Mouse (Mus musculus): ENCODE measurements at regions not wholly inside any gene's neighbourhood (a gene's known extent, or its start where the extent isn't known, plus 50 kb on each side); places are given as distances from the start of the nearest gene placed in this dataset.

DNA sequence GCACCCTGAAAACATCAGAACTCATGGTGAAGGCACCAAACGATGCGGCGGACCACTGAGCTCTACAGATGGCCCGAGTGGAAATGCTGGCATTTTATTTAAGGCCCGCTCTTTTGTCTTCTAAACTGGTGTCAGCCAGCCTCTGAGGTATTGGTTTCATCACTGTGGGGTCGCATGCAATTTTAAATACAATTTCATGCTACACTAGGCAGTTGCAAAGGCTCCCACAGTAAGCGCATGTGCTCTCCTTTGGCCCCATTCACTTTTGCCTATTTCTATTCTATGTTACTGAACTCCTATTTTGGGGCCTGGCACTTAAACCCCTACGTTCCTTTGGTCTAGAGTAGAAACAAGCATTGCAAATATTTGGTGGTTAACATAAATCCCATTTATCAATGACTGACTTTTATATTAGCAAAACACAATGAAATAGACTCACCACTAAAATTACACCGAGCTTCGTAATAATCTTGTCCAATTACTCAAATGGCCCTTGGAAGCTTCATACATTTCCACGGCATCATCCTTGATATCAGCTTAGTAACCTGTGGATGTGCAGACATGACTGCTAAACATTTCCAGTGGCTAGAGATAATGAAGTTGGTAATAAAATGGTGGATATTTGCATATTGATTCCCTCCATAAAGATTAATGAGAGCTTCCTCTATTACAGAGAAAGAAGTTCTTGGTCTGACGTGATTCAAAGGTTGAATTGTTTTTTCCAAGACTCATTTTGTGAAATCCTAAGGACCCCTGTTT, 81.1 kb upstream of the Plxnc1 start:
- no peaks in the 10 kb centered on the region for H3K27me3 ChIP-seq (ENCODE audit: control insufficient read depth, insufficient read depth, low read length)
- H3K27ac ChIP-seq (replicated peaks; ENCODE audit: insufficient read depth, low read depth, low read length): no peak overlapping the region
- no peak for DNase-seq (ENCODE audit: extremely low read depth, low read depth, low spot score)
- no peak overlapping the region for H3K4me3 ChIP-seq (ENCODE audit: insufficient read depth, low read depth, low read length)
- H3K4me1 ChIP-seq (ENCODE audit: control insufficient read depth, insufficient read depth, low read length): no peaks in the 10 kb centered on the region
- no peak for TF ChIP-seq POLR2A (IDR thresholded peaks at IDR 0.05; ENCODE audit: extremely low read depth, insufficient read depth, low read length)
- H3K9ac ChIP-seq (ENCODE audit: low read depth, low read length): no peak overlapping the region
- no peaks in the 10 kb centered on the region for H3K79me2 ChIP-seq (ENCODE audit: control insufficient read depth, insufficient read depth, low read length)
- H3K36me3 ChIP-seq (ENCODE audit: control insufficient read depth, insufficient read depth, low read length): no peaks in the 10 kb centered on the region
- 89% methylated on average over 12 of the region's 12 CpGs for WGBS

DNA sequence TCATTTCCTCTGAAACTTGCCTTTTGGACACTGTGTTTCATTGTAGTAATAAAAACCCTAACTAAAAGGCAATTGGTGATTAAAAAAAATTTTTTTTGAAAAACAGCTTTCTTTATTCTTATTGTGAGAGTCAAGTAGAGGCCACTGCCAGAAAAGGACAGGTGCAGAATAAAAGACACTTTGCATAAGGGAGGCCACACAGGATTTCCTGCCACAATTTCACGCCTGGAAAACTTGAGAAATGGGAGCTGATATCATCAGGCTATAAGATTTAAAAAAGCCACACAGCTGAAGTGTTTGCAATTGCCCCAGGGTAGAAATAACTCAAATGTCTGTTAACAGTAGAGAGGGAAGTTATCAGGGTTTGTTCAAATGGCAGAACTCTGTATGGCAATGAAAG, 76.6 kb upstream of the Plxnc1 start:
- no peak overlapping the region for H3K9ac ChIP-seq (ENCODE audit: low read depth, low read length)
- TF ChIP-seq CTCF (IDR thresholded peaks at IDR 0.05; ENCODE audit: low read depth, low read length) (no peak), POLR2A (IDR thresholded peaks at IDR 0.05; ENCODE audit: extremely low read depth, insufficient read depth, low read length) (no peak)
- no peak overlapping the region for H3K27ac ChIP-seq (replicated peaks; ENCODE audit: insufficient read depth, low read depth, low read length)
- no peaks in the 10 kb centered on the region for H3K27me3 ChIP-seq (ENCODE audit: control insufficient read depth, insufficient read depth, low read length)
- DNase-seq (ENCODE audit: extremely low read depth, low read depth, low spot score): no peak
- no peaks in the 10 kb centered on the region for H3K79me2 ChIP-seq (ENCODE audit: control insufficient read depth, insufficient read depth, low read length)
- 75% methylated on average over 1 of the region's 1 CpGs for WGBS
- H3K4me1 ChIP-seq (ENCODE audit: control insufficient read depth, insufficient read depth, low read length): no peaks in the 10 kb centered on the region
- no peaks in the 10 kb centered on the region for H3K36me3 ChIP-seq (ENCODE audit: control insufficient read depth, insufficient read depth, low read length)
- H3K4me3 ChIP-seq (ENCODE audit: insufficient read depth, low read depth, low read length): no peak overlapping the region

DNA sequence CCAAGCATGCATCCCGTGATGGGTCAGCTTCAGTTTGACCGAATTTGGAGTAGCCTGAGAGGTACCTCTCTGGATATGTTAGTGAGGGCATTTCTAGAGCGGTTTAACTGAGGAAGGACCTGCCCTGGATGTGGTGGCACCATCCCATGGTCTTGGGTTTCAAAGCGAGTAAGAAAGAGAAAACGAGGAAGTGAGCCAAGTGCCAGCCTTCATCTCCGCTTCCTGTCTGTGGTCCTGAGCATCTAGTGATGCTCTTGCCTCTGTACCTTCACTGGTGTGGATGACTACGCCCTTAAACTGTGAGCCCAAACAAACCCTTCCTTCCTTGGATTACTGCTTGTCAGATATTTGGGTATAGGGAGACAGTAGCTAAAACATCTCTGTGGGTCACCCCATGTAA, 72.3 kb upstream of the Plxnc1 start:
- H3K36me3 ChIP-seq (ENCODE audit: control insufficient read depth, insufficient read depth, low read length): no peaks in the 10 kb centered on the region
- no peak overlapping the region for H3K4me3 ChIP-seq (ENCODE audit: insufficient read depth, low read depth, low read length)
- TF ChIP-seq CTCF (IDR thresholded peaks at IDR 0.05; ENCODE audit: low read depth, low read length) (no peak), POLR2A (IDR thresholded peaks at IDR 0.05; ENCODE audit: extremely low read depth, insufficient read depth, low read length) (no peak)
- 87% methylated on average over 7 of the region's 7 CpGs for WGBS
- no peaks in the 10 kb centered on the region for H3K4me1 ChIP-seq (ENCODE audit: control insufficient read depth, insufficient read depth, low read length)
- H3K9ac ChIP-seq (ENCODE audit: low read depth, low read length): no peak overlapping the region
- H3K79me2 ChIP-seq (ENCODE audit: control insufficient read depth, insufficient read depth, low read length): no peaks in the 10 kb centered on the region
- no peaks in the 10 kb centered on the region for H3K27me3 ChIP-seq (ENCODE audit: control insufficient read depth, insufficient read depth, low read length)
- no peak for DNase-seq (ENCODE audit: extremely low read depth, low read depth, low spot score)
- no peak overlapping the region for H3K27ac ChIP-seq (replicated peaks; ENCODE audit: insufficient read depth, low read depth, low read length)

DNA sequence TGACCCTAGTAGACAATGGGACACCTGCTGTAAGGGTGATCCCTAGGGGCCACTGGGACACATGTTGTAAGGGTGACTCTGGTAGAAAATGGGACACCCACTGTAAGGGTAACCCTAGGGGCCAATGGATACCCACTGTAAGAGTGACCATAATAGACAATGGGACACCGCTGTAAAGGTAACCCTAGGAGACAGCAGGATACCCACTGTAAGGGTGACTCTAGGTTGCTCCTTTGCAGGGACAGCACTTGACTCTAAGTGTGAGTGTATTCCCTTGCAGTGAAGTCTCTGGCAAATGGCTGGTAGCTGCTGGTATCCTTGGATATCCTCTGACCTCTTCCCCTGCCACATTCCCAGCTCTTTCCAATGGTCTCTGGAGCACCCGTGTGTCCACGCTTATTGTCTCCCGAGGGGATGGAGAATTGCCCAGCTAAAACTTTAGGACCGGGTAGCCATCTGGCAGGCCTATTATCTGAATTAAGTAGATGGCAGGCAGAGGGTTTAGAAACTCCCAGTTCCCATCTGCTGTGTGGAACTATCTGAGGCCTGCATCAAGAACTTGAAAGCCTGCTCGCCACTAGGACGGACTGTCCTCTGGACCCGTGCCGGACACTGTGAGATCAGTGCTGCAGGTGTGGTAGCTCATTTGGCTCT, 70.8 kb upstream of the Plxnc1 start:
- Histone ChIP-seq H3K27ac (replicated peaks; ENCODE audit: insufficient read depth, low read depth, low read length) (no peak overlapping the region), H3K4me1 (ENCODE audit: control insufficient read depth, insufficient read depth, low read length) (no peaks in the 10 kb centered on the region), H3K4me3 (ENCODE audit: insufficient read depth, low read depth, low read length) (no peak overlapping the region), H3K27me3 (ENCODE audit: control insufficient read depth, insufficient read depth, low read length) (no peaks in the 10 kb centered on the region), H3K36me3 (ENCODE audit: control insufficient read depth, insufficient read depth, low read length) (no peaks in the 10 kb centered on the region), H3K79me2 (ENCODE audit: control insufficient read depth, insufficient read depth, low read length) (no peaks in the 10 kb centered on the region), H3K9ac (ENCODE audit: low read depth, low read length) (no peak overlapping the region)
- DNase-seq (ENCODE audit: extremely low read depth, low read depth, low spot score): no peak
- TF ChIP-seq POLR2A (IDR thresholded peaks at IDR 0.05; ENCODE audit: extremely low read depth, insufficient read depth, low read length) (no peak), CTCF (IDR thresholded peaks at IDR 0.05; ENCODE audit: low read depth, low read length) (no peak)
- WGBS: 95% methylated on average over 9 of the region's 9 CpGs

DNA sequence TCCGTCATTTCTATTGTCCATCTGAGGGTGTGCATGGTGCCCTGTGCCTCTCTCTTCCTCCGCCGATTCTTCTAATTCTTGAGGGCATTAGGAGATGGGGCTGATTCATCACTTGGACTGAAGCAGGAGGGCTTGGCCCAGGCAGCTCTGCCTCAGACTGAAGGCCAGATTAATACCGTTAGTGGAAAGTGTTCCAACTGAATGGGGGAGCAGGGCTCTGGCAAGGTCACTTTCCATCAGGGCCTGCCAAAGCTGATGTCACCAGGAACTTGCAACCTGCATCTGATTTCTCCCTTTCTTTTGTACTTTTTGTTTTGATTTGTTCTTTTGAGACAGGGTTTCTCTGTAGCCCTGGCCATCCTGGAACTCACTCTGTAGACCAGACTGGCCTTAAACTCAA, 69.3 kb upstream of the Plxnc1 start:
- Histone ChIP-seq H3K27me3 (ENCODE audit: control insufficient read depth, insufficient read depth, low read length) (no peaks in the 10 kb centered on the region), H3K9ac (ENCODE audit: low read depth, low read length) (no peak overlapping the region), H3K36me3 (ENCODE audit: control insufficient read depth, insufficient read depth, low read length) (no peaks in the 10 kb centered on the region), H3K4me1 (ENCODE audit: control insufficient read depth, insufficient read depth, low read length) (no peaks in the 10 kb centered on the region), H3K79me2 (ENCODE audit: control insufficient read depth, insufficient read depth, low read length) (no peaks in the 10 kb centered on the region), H3K27ac (replicated peaks; ENCODE audit: insufficient read depth, low read depth, low read length) (no peak overlapping the region), H3K4me3 (ENCODE audit: insufficient read depth, low read depth, low read length) (no peak overlapping the region)
- no peak for DNase-seq (ENCODE audit: extremely low read depth, low read depth, low spot score)
- 68% methylated on average over 4 of the region's 4 CpGs for WGBS
- no peak for TF ChIP-seq CTCF (IDR thresholded peaks at IDR 0.05; ENCODE audit: low read depth, low read length)
- TF ChIP-seq POLR2A (IDR thresholded peaks at IDR 0.05; ENCODE audit: extremely low read depth, insufficient read depth, low read length): no peak

Measured in liver, adult 2 months (tissue).